In genomic region chr14:78627516-78628275, GRCm38 (mm10) we compare ENCODE assay signal across 8 mouse cellular contexts.
A peak's percentile ranks its signal among the peaks of the same experiment; 100 is the strongest.
DNase-seq lines count a peak whose midpoint lies in the region; ATAC-seq and TF ChIP-seq lines count a peak whose summit lies in the region.

No protein-coding gene starts in this region.

- no peak overlapping the region for H3K4me2 ChIP-seq in heart, postnatal 0 days (ENCODE audit: low read depth, low read length)
- no peak overlapping the region for H3K4me2 ChIP-seq in heart, embryonic 11.5 days

- no peak overlapping the region for H3K27ac ChIP-seq in heart, postnatal 0 days (ENCODE audit: low read depth)
- no peak overlapping the region for H3K27ac ChIP-seq in heart, embryonic 11.5 days (ENCODE audit: low read depth, low read length)
- no peak overlapping the region for H3K27ac ChIP-seq in limb, embryonic 10.5 days

- TF ChIP-seq EP300 in heart, postnatal 0 days (IDR thresholded peaks at IDR 0.05; ENCODE audit: low read depth) = no peak

- no peaks in the 10 kb centered on the region for H3K9me3 ChIP-seq in heart, postnatal 0 days (replicated peaks; ENCODE audit: control insufficient read depth, low read length)
- no peaks in the 10 kb centered on the region for H3K9me3 ChIP-seq in heart, embryonic 11.5 days (replicated peaks; ENCODE audit: control insufficient read depth, low read length)
- H3K9me3 ChIP-seq in limb, embryonic 10.5 days (replicated peaks) = no peaks in the 10 kb centered on the region

- 70% methylated on average over 21 of the region's 21 CpGs for WGBS in heart, postnatal 0 days
- WGBS in heart, embryonic 11.5 days (ENCODE audit: insufficient replicate concordance) = 76% methylated on average over 21 of the region's 21 CpGs
- 86% methylated on average over 21 of the region's 21 CpGs for WGBS in limb, embryonic 10.5 days

- no peak for DNase-seq in heart, postnatal 0 days (ENCODE audit: low spot score)
- DNase-seq in urinary bladder, postnatal 25 days (ENCODE audit: low spot score) = peak; percentile 9
- no peak for DNase-seq in urinary bladder, postnatal 4 days (ENCODE audit: low spot score in 2 of 2)
- peak; percentile 27 for DNase-seq in cerebellum, postnatal 10 days
- DNase-seq in left cerebral cortex, postnatal 25 days (ENCODE audit: low spot score in 2 of 2) = peak; percentile 57 to 78
- no peak for DNase-seq in limb, embryonic 10.5 days (ENCODE audit: low spot score)
- DNase-seq in spleen, adult 12 weeks (ENCODE audit: low spot score) = no peak

- peak; percentile 36; the same call in 1 of the 2 replicates for TF ChIP-seq CTCF in heart, postnatal 0 days (IDR thresholded peaks at IDR 0.05; ENCODE audit: low read depth)

- 0 out of 2 replicates have a peak, but pooled peaks have one; percentile 57 for ATAC-seq in heart, postnatal 0 days (ENCODE audit: insufficient read depth, low read depth)
- no peak for ATAC-seq in heart, embryonic 11.5 days (replicated peaks; ENCODE audit: insufficient number of reproducible peaks, low FRiP score, low TSS enrichment)

- H3K4me3 ChIP-seq in heart, postnatal 0 days (ENCODE audit: low read depth, low read length) = no peak overlapping the region
- H3K4me3 ChIP-seq in heart, embryonic 11.5 days (ENCODE audit: low read depth, low read length) = no peak overlapping the region
- H3K4me3 ChIP-seq in limb, embryonic 10.5 days = no peak overlapping the region

- no peaks in the 10 kb centered on the region for H3K27me3 ChIP-seq in heart, postnatal 0 days (ENCODE audit: control insufficient read depth, insufficient read depth, low read length)
- H3K27me3 ChIP-seq in heart, embryonic 11.5 days (ENCODE audit: control insufficient read depth, insufficient read depth, low read length) = no peaks in the 10 kb centered on the region
- H3K27me3 ChIP-seq in limb, embryonic 10.5 days (ENCODE audit: low read depth, poor library complexity, severe bottlenecking) = no peaks in the 10 kb centered on the region

- intact Hi-C loops in left cerebral cortex, postnatal 25 days (cut with DNase I) = no loop called here

- no peaks in the 10 kb centered on the region for H3K4me1 ChIP-seq in heart, postnatal 0 days (ENCODE audit: control insufficient read depth, insufficient read depth)
- peaks cover 3% of the 10 kb centered on the region; the same call in 1 of the 2 replicates for H3K4me1 ChIP-seq in heart, embryonic 11.5 days (ENCODE audit: control insufficient read depth, insufficient read depth, low read length)
- peaks cover 7% of the 10 kb centered on the region for H3K4me1 ChIP-seq in limb, embryonic 10.5 days

- H3K9ac ChIP-seq in heart, postnatal 0 days (replicated peaks; ENCODE audit: low read depth, low read length) = no peak overlapping the region
- H3K9ac ChIP-seq in heart, embryonic 11.5 days (ENCODE audit: low read depth, low read length) = no peak overlapping the region

- no peaks in the 10 kb centered on the region for H3K36me3 ChIP-seq in heart, postnatal 0 days (replicated peaks; ENCODE audit: control insufficient read depth, insufficient read depth, low read length)
- H3K36me3 ChIP-seq in heart, embryonic 11.5 days (ENCODE audit: control insufficient read depth, insufficient read depth, low read length) = no peaks in the 10 kb centered on the region
- no peaks in the 10 kb centered on the region for H3K36me3 ChIP-seq in limb, embryonic 10.5 days

Comparison
In these comparisons a context has a peak if more than half of its experiments do, and no peak if none do; other contexts are left out.
1. DNase-seq: peak in urinary bladder, postnatal 25 days (single experiment), cerebellum, postnatal 10 days (2 of 2) and left cerebral cortex, postnatal 25 days (2 of 2); none in heart, postnatal 0 days (single experiment), urinary bladder, postnatal 4 days (0 of 2), limb, embryonic 10.5 days (single experiment) and spleen, adult 12 weeks (single experiment).